ENCODE assay signal across 8 mouse cellular contexts in the genomic region with DNA sequence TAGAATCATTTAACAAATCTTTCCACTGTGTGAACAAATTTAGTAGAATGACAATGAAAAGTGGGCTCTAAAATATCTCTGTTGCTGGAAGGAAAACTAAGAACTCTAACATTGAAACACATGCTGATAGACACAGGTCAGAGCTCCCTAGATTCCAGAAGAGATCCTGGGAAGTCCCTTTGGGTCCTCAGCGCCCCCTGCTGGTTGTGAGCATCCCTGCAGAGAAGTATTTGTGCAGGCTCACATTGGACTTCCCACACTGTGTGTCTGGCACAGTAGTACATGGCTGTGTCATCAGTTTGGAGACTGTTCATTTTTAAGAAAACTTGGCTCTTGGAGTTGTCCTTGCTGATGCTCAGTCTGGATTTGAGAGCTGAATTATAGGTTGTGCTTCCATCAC.
DNase-seq lines count a peak whose midpoint lies in the region.

No protein-coding gene starts in this region.

- DNase-seq in B cell, adult 2 months: peak; percentile 42 to 55
- peak; percentile 77 for DNase-seq in ZHBTc4 (ENCODE audit: low read depth, low spot score)
- peak; percentile 0 for DNase-seq in cerebellum, adult 11 months
- DNase-seq in gastrocnemius, postnatal 10 days: peak; percentile 27
- DNase-seq in kidney, adult 9 months: peak; percentile 43
- peak; percentile 5 for DNase-seq in liver
- peak; percentile 29 for DNase-seq in naive thymus-derived CD4-positive, alpha-beta T cell, adult 2 months (ENCODE audit: low read depth)
- DNase-seq in testis, postnatal 10 days (ENCODE audit: low spot score): peak; percentile 70

Comparison
In these comparisons a context has a peak if more than half of its experiments do, and no peak if none do; other contexts are left out.
1. Peak in every context shown above with its lines: DNase-seq.
2. DNase-seq: peak in every context shown above with its lines; median percentile 77 in ZHBTc4; 70 in testis, postnatal 10 days; 48 in B cell, adult 2 months; 43 in kidney, adult 9 months; 29 in naive thymus-derived CD4-positive, alpha-beta T cell, adult 2 months; 27 in gastrocnemius, postnatal 10 days; 5 in liver; 0 in cerebellum, adult 11 months.